Mouse (Mus musculus): ENCODE results near the gene Slc39a11.
"Not testable (repeated sequence)": the region's sequence is repeated elsewhere in the genome, so short reads cannot be mapped to it uniquely, and the experiment has no call there.

GRCm38 (mm10) chr11:113567926-113568325 is 82.0 kb downstream of the Slc39a11 start:
- not testable (repeated sequence) for TF ChIP-seq CTCF (IDR thresholded peaks at IDR 0.05; ENCODE audit: extremely low read depth, insufficient read length, insufficient replicate concordance, low read depth, low read length); POLR2A (IDR thresholded peaks at IDR 0.05; ENCODE audit: low read depth, low read length)

Measured in small intestine, adult 2 months (tissue).